ENCODE assay signal across 8 mouse cellular contexts in the genomic region with DNA sequence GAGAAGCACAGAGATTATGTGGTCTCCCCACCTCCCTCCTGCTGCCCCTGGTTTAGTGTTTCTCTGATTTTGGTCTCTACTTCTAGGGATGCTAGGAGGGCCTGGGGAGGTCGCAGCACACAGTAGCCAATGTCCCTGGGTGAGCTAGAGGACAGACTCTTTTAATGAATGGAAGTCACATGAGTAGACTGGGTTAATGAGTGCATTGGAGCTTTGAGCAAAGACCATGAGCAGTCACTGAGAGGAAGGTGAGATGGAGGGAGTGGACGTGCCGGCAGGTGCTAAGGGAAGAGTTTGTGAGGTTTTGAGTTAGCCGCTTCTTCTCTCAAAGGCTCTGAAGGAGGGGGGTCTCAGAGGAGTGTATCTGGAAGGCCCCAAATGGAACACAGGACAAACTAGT. TPM values are rescaled to one million over a fixed set of nuclear protein-coding genes. Genes with fewer than 3 reads are reported as not detected.
DNase-seq lines count a peak whose midpoint lies in the region; ATAC-seq and TF ChIP-seq lines count a peak whose summit lies in the region.
"Had no signal": no experiment of that assay in that cellular context is flagged by ENCODE, and none has a peak within 500 bp of the region (broad histone marks: within the 10 kb centered on the region; RNA-seq: fewer than 3 reads in every experiment).

No protein-coding gene starts in this region.

- no peak for TF ChIP-seq EP300 in ES-Bruce4 (IDR thresholded peaks at IDR 0.05; ENCODE audit: insufficient read depth, low read depth, low read length)
- TF ChIP-seq EP300 in liver, postnatal 0 days (IDR thresholded peaks at IDR 0.05; ENCODE audit: low read depth) = no peak

- H3K36me3 ChIP-seq in ES-Bruce4 (ENCODE audit: control insufficient read depth, insufficient read depth, low read length, poor library complexity, severe bottlenecking) (peaks cover 8% of the 10 kb centered on the region; the same call in 1 of the 2 replicates), G1E (replicated peaks) (peaks cover 39% of the 10 kb centered on the region)
- peaks cover 52% of the 10 kb centered on the region for H3K36me3 ChIP-seq in hindbrain, embryonic 14.5 days (replicated peaks; ENCODE audit: control insufficient read depth, insufficient read depth)
- H3K36me3 ChIP-seq in liver, postnatal 0 days (replicated peaks; ENCODE audit: insufficient read depth, low read length) = no peaks in the 10 kb centered on the region

- DNase-seq in G1E (ENCODE audit: low spot score) (no peak), MN1 (ENCODE audit: low spot score) (no peak)
- DNase-seq in hindbrain, embryonic 14.5 days (ENCODE audit: low spot score) = no peak
- no peak for DNase-seq in liver, postnatal 0 days
- DNase-seq in thymus, postnatal 36 days = no peak
- DNase-seq in T-cell, adult 2 months (ENCODE audit: low spot score) = no peak

- no peak overlapping the region for H3K27ac ChIP-seq in ES-Bruce4 (ENCODE audit: insufficient read depth, low read length)
- H3K27ac ChIP-seq in hindbrain, embryonic 14.5 days = 0 out of 2 replicates have a peak overlapping the region, but pooled peaks have one; percentile 56
- no peak overlapping the region for H3K27ac ChIP-seq in liver, postnatal 0 days (ENCODE audit: low read depth)

- no peak for ATAC-seq in G1E (ENCODE audit: extremely low read depth, insufficient number of reproducible peaks, low FRiP score, poor library complexity, severe bottlenecking)
- ATAC-seq in hindbrain, embryonic 14.5 days (ENCODE audit: low FRiP score) = no peak
- no peak for ATAC-seq in liver, postnatal 0 days

- TF ChIP-seq CTCF in ES-Bruce4 (IDR thresholded peaks at IDR 0.05; ENCODE audit: low read depth, low read length) (no peak), G1E (IDR thresholded peaks at IDR 0.05; ENCODE audit: low read depth, low read length) (no peak)
- no peak for TF ChIP-seq CTCF in liver, postnatal 0 days (IDR thresholded peaks at IDR 0.05; ENCODE audit: low read depth)

- H3K27me3 ChIP-seq in ES-Bruce4 (ENCODE audit: control insufficient read depth, insufficient read depth, low read length, poor library complexity, severe bottlenecking) (no peaks in the 10 kb centered on the region), G1E (ENCODE audit: insufficient read depth, low read length) (peaks cover 3% of the 10 kb centered on the region; the same call in 1 of the 2 replicates)
- no peaks in the 10 kb centered on the region for H3K27me3 ChIP-seq in hindbrain, embryonic 14.5 days (ENCODE audit: control insufficient read depth, insufficient read depth, low read length)
- H3K27me3 ChIP-seq in liver, postnatal 0 days (ENCODE audit: insufficient read depth, low read length) = peaks cover 9% of the 10 kb centered on the region; the same call in 1 of the 2 replicates

- H3K4me1 ChIP-seq in ES-Bruce4 (ENCODE audit: control insufficient read depth, insufficient read depth, low read length) (peaks cover 20% of the 10 kb centered on the region), G1E (ENCODE audit: insufficient read depth, low read depth, low read length) (peaks cover 73% of the 10 kb centered on the region)
- H3K4me1 ChIP-seq in hindbrain, embryonic 14.5 days (replicated peaks; ENCODE audit: control insufficient read depth, insufficient read depth, low read length) = peaks cover 62% of the 10 kb centered on the region
- peaks cover 26% of the 10 kb centered on the region for H3K4me1 ChIP-seq in liver, postnatal 0 days (ENCODE audit: insufficient read depth)

- no peak for TF ChIP-seq POLR2A in ES-Bruce4 (IDR thresholded peaks at IDR 0.05; ENCODE audit: insufficient read depth, low read length)

- WGBS in hindbrain, embryonic 14.5 days = 32% methylated on average over 4 of the region's 4 CpGs
- WGBS in liver, postnatal 0 days (ENCODE audit: insufficient replicate concordance) = 86% methylated on average over 4 of the region's 4 CpGs

- peak overlapping the region; percentile 96 for H3K4me2 ChIP-seq in hindbrain, embryonic 14.5 days (replicated peaks)
- peak overlapping the region; percentile 78; the same call in 1 of the 2 replicates for H3K4me2 ChIP-seq in liver, postnatal 0 days (ENCODE audit: low read depth, low read length)

- H3K4me3 ChIP-seq in ES-Bruce4 (ENCODE audit: low read depth, low read length) = peak overlapping the region; percentile 26
- peak overlapping the region; percentile 76; the same call in 1 of the 2 replicates for H3K4me3 ChIP-seq in G1E (ENCODE audit: low read depth, low read length)
- H3K4me3 ChIP-seq in hindbrain, embryonic 14.5 days (replicated peaks; ENCODE audit: low read length) = peak overlapping the region; percentile 93
- no peak overlapping the region for H3K4me3 ChIP-seq in liver, postnatal 0 days (ENCODE audit: low read depth, low read length)

- no peaks in the 10 kb centered on the region for H3K9me3 ChIP-seq in ES-Bruce4 (replicated peaks; ENCODE audit: control insufficient read depth, insufficient read depth, low read length, poor library complexity, severe bottlenecking)
- no peaks in the 10 kb centered on the region for H3K9me3 ChIP-seq in G1E (replicated peaks)
- no peaks in the 10 kb centered on the region for H3K9me3 ChIP-seq in hindbrain, embryonic 14.5 days (ENCODE audit: control insufficient read depth, low read length)
- H3K9me3 ChIP-seq in liver, postnatal 0 days (ENCODE audit: low read length) = no peaks in the 10 kb centered on the region
- H3K9me3 ChIP-seq: megakaryocyte, embryonic 14.5 days had no signal

- H3K9ac ChIP-seq in ES-Bruce4 (ENCODE audit: low read depth, poor library complexity, severe bottlenecking) = peak overlapping the region; percentile 51
- H3K9ac ChIP-seq in hindbrain, embryonic 14.5 days = peak overlapping the region; percentile 100
- H3K9ac ChIP-seq in liver, postnatal 0 days (replicated peaks) = no peak overlapping the region

RNA-seq across cellular contexts. Expression of a gene that starts 3.3 kb away (rescaled TPM):
- 42.3 and 43.4 TPM in 2 replicates for polyA plus RNA-seq in ES-Bruce4 (2011; ENCODE audit: insufficient read depth, insufficient read length, low read depth, missing spikeins)
- total RNA-seq in G1E (2014; fragmentation: Nextera tagmentation) = 6.2 and 8.2 TPM in 2 replicates
- total RNA-seq in G1E (2017) = 1.7 and 2.0 TPM in 2 replicates
- 9.0 and 9.6 TPM in 2 replicates for polyA plus RNA-seq in G1E (2012)
- 30.8 and 31.0 TPM in 2 replicates for polyA plus RNA-seq in hindbrain, embryonic 14.5 days (2014; fragmentation: Nextera tagmentation; extraction: Ambion mirVana)
- polyA plus RNA-seq in liver, postnatal 0 days (2015; fragmentation: Nextera tagmentation; extraction: Ambion mirVana) = 0.37 and 0.51 TPM in 2 replicates

RNA-seq across cellular contexts. Expression of a gene that starts 12.6 kb away (rescaled TPM):
- polyA plus RNA-seq in ES-Bruce4 (2011; ENCODE audit: insufficient read depth, insufficient read length, low read depth, missing spikeins) (33.2 and 35.1 TPM in 2 replicates), G1E (2012) (0.67 and 0.88 TPM in 2 replicates)
- total RNA-seq in G1E (2014; fragmentation: Nextera tagmentation) (1.6 and 4.5 TPM in 2 replicates), G1E (2017) (0.35 TPM in 1 of 2 replicates, not detected in the other)
- polyA plus RNA-seq in hindbrain, embryonic 14.5 days (2014; fragmentation: Nextera tagmentation; extraction: Ambion mirVana) = 0.20 TPM in 1 of 2 replicates, not detected in the other
- polyA plus RNA-seq in liver, postnatal 0 days (2015; fragmentation: Nextera tagmentation; extraction: Ambion mirVana) = 0.13 and 0.29 TPM in 2 replicates

RNA-seq across cellular contexts. Expression of a gene that starts 17.3 kb away (rescaled TPM):
- polyA plus RNA-seq in ES-Bruce4 (2011; ENCODE audit: insufficient read depth, insufficient read length, low read depth, missing spikeins) = 138 and 151 TPM in 2 replicates
- total RNA-seq in G1E (2014; fragmentation: Nextera tagmentation) = 44.7 and 64.5 TPM in 2 replicates
- 97.5 and 98.0 TPM in 2 replicates for total RNA-seq in G1E (2017)
- polyA plus RNA-seq in G1E (2012) = 96.1 and 182 TPM in 2 replicates
- polyA plus RNA-seq in hindbrain, embryonic 14.5 days (2014; fragmentation: Nextera tagmentation; extraction: Ambion mirVana) = 102 and 107 TPM in 2 replicates
- 104 and 106 TPM in 2 replicates for polyA plus RNA-seq in liver, postnatal 0 days (2015; fragmentation: Nextera tagmentation; extraction: Ambion mirVana)

RNA-seq across cellular contexts. Expression of a gene that starts 18.0 kb away (rescaled TPM):
- polyA plus RNA-seq in ES-Bruce4 (2011; ENCODE audit: insufficient read depth, insufficient read length, low read depth, missing spikeins) (118 and 133 TPM in 2 replicates), G1E (2012) (73.7 and 81.2 TPM in 2 replicates)
- total RNA-seq in G1E (2014; fragmentation: Nextera tagmentation) (63.4 and 67.4 TPM in 2 replicates), G1E (2017) (39.6 and 40.6 TPM in 2 replicates)
- 42.9 and 53.6 TPM in 2 replicates for polyA plus RNA-seq in hindbrain, embryonic 14.5 days (2014; fragmentation: Nextera tagmentation; extraction: Ambion mirVana)
- polyA plus RNA-seq in liver, postnatal 0 days (2015; fragmentation: Nextera tagmentation; extraction: Ambion mirVana) = 12.5 and 13.5 TPM in 2 replicates

RNA-seq across cellular contexts. Expression of a gene that starts 25.8 kb away (rescaled TPM):
- polyA plus RNA-seq in ES-Bruce4 (2011; ENCODE audit: insufficient read depth, insufficient read length, low read depth, missing spikeins) (30.0 and 37.2 TPM in 2 replicates), G1E (2012) (336 and 381 TPM in 2 replicates)
- total RNA-seq in G1E (2014; fragmentation: Nextera tagmentation) (69.3 and 72.1 TPM in 2 replicates), G1E (2017) (96.4 and 98.2 TPM in 2 replicates)
- polyA plus RNA-seq in hindbrain, embryonic 14.5 days (2014; fragmentation: Nextera tagmentation; extraction: Ambion mirVana) = 44.3 and 47.3 TPM in 2 replicates
- 68.4 and 73.4 TPM in 2 replicates for polyA plus RNA-seq in liver, postnatal 0 days (2015; fragmentation: Nextera tagmentation; extraction: Ambion mirVana)

Comparison
In these comparisons a context has a peak if more than half of its experiments do, and no peak if none do; other contexts are left out.
1. RNA of a gene that starts 12.6 kb away (polyA plus RNA-seq): 33.2 to 35.1 TPM in ES-Bruce4; 0.67 to 0.88 TPM in G1E, 0.13 to 0.29 TPM in liver, postnatal 0 days and 0.20 TPM in hindbrain, embryonic 14.5 days; every median in the first group is over 10 times any median in the second.